Mouse (Mus musculus) gonadal fat pad, adult 2 months (tissue): ENCODE data around the gene Mindy4. TPM values are rescaled to one million over a fixed set of nuclear protein-coding genes. Genes with fewer than 3 reads are reported as not detected.

Experiments used
- DNase-seq: peaks from one replicate; pipeline ENCODE4 v3.0.0-alpha.2; 2012; ENCODE audit warnings: low read depth
- polyA plus RNA-seq: library from polyadenylated mRNA; depleted of rRNA; stranded (reverse); fragments of >200 nt; gene quantifications from 2 replicates; pipeline ENCODE4 v1.2.3, GENCODE M21; 2012

The Mindy4 gene
- polyA plus RNA-seq, 1 experiment, result 10.5 TPM

DNA sequence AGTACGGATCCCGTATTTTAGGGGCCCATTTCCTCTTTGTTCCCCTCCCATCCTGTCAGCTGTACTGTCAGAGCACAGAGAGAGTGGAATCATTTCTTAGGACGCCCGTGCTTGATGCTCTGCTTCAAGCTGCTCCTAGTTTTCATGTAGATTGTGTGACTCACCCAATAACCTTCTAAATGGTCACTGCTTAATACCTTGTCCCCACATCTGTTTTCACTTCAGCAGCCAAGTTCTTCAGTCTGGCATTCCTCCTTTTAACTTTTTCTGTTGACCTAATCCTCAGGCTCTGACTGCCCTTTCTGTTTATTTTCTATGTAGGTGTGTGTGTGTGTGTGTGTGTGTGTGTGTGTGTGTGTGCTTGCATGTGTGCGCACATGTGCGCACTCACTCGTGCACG lies 4.6 kb downstream of the Mindy4 start:
- no peak for DNase-seq

GRCm38 (mm10) chr6:55210423-55211365 lies 7.5 kb downstream of the Mindy4 start:
- no peak for DNase-seq

DNA sequence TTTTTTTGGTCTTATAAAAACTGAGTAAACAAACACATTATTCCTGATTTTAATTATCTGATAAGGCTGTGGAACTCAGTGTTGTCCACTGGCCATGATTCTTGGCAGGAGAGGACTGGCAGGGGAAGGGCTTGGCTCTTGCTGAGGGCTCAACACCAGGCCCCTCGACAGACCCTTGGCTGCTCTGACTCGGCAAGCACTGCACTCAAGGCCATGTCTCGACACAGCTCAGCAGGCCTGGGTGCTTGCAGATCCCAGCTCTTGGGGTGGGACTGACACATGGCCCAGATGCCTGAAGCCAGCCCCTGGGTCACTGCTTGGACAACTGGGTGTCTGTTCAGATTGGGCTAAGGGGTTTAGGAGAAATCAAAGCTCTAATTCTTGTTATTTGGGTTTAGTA lies 11.4 kb downstream of the Mindy4 start:
- DNase-seq, result no peak

- no peak for DNase-seq
Measured at GRCm38 (mm10) chr6:55218232-55218631, 15.0 kb downstream of the Mindy4 start.

- no peak for DNase-seq
Measured at GRCm38 (mm10) chr6:55223986-55224385, 20.8 kb downstream of the Mindy4 start.

- DNase-seq, result no peak
Measured at GRCm38 (mm10) chr6:55230048-55230447, 26.9 kb downstream of the Mindy4 start.

DNA sequence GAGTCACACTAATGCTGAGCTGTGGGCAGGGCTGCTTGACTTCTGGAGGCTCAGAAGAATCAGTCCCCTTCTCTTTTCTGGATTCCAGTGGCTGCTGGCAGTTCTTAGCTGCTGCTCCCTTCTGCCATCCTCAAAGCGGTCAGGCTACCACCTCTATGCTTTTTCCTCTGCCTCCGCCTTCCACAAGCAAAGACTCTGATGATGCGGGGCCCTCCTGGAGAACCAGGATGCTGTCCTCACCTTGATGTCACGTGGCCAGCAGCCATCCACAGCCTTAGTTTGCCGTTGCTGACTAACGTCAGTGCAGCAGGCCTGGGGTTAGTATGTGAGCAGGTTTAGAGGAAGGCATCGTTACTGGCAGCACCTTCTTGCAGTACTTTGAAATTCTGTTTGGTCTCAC lies 28.9 kb downstream of the Mindy4 start:
- no peak for DNase-seq

GRCm38 (mm10) chr6:55232524-55233264 lies 29.5 kb downstream of the Mindy4 start:
- DNase-seq, result no peak

DNA sequence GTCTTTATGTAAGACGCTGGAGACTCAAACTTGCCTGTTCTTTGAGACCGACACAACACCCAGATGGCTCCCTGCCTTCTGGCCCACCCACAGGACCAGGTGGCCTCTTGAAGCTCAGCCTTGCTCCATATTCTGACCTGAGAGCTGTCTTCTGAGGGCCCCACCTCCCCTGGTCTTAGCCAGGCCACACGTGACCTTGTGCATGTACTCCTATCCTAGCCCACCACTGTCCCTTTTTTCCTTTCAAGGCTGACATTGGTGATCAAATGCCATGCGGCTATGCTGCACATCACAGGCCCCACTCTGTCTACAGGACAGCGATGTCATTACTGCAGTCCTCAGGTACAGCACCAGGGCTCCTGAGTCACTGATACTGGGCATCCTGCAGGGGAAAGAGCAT lies 30.1 kb downstream of the Mindy4 start:
- no peak for DNase-seq

- DNase-seq, result no peak
Measured at GRCm38 (mm10) chr6:55234636-55235035, 31.5 kb downstream of the Mindy4 start.

- no peak for DNase-seq
Measured at GRCm38 (mm10) chr6:55235733-55236132, 32.5 kb downstream of the Mindy4 start.

DNA sequence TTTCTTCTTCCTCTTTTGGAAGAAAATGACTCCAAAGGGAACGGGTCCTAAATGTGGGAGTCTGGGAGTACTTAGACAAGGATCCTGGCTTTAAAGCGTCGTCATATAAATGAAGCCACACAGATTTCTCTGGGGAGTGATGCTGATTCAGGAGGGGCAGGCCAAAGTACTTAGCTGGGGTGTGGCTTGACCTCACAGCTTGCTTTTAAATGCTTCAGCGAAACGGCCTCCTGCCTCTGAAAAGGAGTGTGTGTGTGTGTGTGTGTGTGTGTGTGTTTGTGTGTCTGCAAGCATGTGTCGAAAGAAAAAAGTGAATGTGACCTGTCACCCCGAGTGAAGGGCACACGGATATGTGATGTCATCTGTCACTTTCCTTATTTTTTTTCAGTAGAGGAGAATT lies 36.7 kb downstream of the Mindy4 start:
- no peak for DNase-seq

DNA sequence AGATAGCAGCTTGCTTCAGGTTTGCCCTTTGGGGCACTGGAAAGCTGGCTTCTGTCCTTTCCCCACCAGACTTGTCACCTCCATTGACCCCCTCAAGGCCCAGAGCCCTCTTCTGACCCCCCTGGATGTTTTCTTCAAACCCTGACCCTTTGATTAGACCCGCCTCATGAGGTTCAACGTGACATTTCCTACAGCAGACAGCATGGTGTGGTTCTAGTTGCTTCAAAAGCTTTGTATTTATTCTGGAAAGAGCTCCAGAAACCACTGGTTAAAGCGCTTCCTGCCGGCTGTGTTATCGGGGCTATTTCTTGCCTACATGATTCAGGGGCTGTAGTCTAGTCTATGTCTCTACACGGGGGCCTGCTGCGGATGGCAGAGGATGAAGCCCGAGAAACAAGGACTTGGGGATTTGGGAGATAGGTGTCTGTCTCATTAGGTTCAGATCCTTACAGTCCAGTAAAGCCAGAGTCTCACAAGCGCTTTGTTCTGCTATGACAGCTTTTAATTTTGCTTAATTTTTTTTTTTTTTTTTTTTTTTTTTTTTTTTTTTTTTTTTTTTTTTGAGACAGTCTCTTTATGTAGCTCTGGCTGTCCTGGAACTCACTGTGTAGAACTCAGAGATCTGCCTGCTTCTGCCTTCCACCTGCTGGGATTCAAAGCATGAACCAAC lies 37.5 kb downstream of the Mindy4 start:
- DNase-seq, result no peak

- no peak for DNase-seq
Measured at GRCm38 (mm10) chr6:55241479-55241878, 38.3 kb downstream of the Mindy4 start.

GRCm38 (mm10) chr6:55245680-55246079 lies 42.5 kb downstream of the Mindy4 start:
- DNase-seq, result no peak

DNA sequence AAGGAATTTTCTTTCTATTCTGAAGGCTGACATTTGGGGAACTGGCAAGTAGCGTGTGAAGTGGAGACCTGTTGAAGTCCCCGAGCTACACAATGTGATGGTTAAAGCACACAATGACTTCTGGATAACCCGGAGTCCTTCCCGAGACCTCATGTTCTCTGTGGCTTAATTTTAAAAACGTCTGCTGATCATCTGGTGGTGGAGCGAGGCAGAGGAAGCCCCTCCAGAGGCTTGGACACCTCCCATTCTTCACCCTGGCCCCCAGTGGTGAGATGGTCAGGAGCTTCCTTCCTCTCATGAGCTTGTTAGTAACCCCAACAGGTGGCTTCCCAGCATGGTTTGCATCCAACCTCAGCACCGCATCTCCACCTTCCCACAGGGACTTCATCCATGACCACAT lies 43.3 kb downstream of the Mindy4 start:
- DNase-seq, result no peak

DNA sequence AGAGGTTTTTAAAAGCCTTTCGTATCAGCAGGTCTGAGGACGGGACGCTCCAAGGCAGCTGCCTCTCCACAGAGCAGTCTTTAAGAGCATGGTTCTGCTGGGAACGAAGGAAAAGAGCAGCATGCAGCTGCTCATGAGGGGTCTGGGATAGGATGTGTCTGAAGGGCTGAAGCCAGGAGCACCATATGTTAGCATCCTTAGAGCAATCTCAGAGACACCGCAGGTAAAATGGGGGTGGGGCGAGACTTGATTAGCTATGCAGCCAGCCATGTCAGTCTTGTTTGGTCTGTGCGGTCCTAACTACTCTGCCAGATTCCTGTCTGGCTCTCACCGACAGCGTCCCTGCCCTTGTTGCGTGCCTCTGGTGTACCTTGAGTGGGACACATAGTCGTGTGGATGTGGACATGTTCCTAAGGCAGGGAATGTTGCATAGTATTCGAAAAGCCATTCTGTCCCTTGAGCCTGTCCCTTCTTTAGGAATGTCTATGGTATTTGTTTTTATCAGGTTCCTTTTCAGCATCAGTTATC lies 43.8 kb downstream of the Mindy4 start:
- DNase-seq, result no peak

- no peak for DNase-seq
Measured at GRCm38 (mm10) chr6:55249263-55249662, 46.1 kb downstream of the Mindy4 start.

DNA sequence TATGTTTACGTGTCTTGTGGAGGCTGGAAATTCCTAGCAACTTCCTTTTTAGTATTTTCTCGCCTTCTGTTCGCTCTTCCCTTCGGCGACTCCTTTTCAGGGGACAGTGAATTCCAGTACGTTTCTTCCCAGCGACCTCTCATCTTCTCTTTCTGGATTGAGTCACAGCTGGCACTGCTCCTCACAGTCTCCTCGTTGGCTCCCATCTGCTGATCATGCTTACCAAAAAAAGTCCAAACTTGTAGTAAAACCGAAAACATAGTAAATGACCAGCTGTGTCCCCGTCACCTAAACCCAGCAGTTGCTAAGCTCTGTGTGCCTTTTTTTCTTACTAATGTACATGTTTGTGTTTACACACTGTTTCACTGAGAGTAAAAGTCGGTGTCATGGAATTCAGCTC lies 47.6 kb downstream of the Mindy4 start:
- peak; percentile 3 for DNase-seq

GRCm38 (mm10) chr6:55251596-55251995 lies 48.4 kb downstream of the Mindy4 start:
- no peak for DNase-seq

DNA sequence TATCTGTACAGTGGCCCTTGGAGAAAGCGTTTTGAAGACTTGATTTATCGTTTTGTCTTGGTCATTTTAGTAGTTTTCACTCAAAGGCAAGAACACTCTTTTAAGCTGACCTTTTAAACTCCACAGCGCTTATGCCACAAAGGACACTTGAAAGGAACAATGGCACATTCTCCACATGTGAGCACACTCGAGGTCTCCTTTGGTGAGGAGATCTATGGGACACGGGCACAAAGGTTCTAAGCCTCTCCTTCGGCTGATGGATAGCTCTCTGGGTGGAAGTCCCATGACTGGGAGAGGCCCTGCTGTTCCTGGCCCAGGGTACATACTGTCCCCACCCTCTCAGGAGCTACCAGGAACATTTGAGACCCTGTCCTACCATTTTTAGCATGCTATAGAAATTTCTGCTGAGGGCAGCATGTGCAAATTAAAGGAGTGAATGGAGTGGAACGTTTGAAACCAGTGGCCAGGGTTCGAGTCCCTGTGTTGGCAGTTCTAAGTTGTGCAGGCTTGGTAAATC lies 49.6 kb downstream of the Mindy4 start:
- no peak for DNase-seq
